Mouse (Mus musculus): Measurements from ENCODE around the gene Psip1. TPM values are rescaled to one million over a fixed set of nuclear protein-coding genes. Genes with fewer than 3 reads are reported as not detected.

The Psip1 gene
- total RNA-seq, 1 experiment, result 90.5 TPM

GRCm38 (mm10) chr4:83407688-83408087 lies 78.6 kb downstream of the Psip1 start:
- no peak overlapping the region for H3K27ac ChIP-seq (ENCODE audit: insufficient read depth, low read depth, low read length, poor library complexity, severe bottlenecking)
- H3K4me3 ChIP-seq (ENCODE audit: insufficient read depth in 1 of 2, low read depth in 1 of 2, low read length in 2 of 2, poor library complexity in 1 of 2, severe bottlenecking in 1 of 2), result no peak overlapping the region
- DNase-seq (ENCODE audit: low read depth, low spot score), result no peak
- no peaks in the 10 kb centered on the region for H3K9me3 ChIP-seq (ENCODE audit: control insufficient read depth, insufficient read depth, low read depth, low read length)
- TF ChIP-seq CHD2 (IDR thresholded peaks at IDR 0.05; ENCODE audit: low read depth, low read length) (no peak), HCFC1 (IDR thresholded peaks at IDR 0.05; ENCODE audit: borderline replicate concordance, insufficient read depth, low read length) (no peak), ZNF384 (IDR thresholded peaks at IDR 0.05; ENCODE audit: low read depth, low read length) (no peak), ZC3H11A (IDR thresholded peaks at IDR 0.05; ENCODE audit: borderline replicate concordance, low read depth, low read length) (no peak), MAFK (IDR thresholded peaks at IDR 0.05; ENCODE audit: insufficient read depth, low read depth, low read length) (no peak)
- in situ Hi-C loops (cut with MboI; ENCODE audit: low sequenced_read_pairs in 2 of 2, unreplicated experiment in 2 of 2), result no loop called here
- no peaks in the 10 kb centered on the region for H3K36me3 ChIP-seq (ENCODE audit: control insufficient read depth, insufficient read depth, low read length, poor library complexity, severe bottlenecking)
- H3K9ac ChIP-seq (ENCODE audit: insufficient read depth, low read depth, low read length, poor library complexity, severe bottlenecking), result no peak overlapping the region
- no peaks in the 10 kb centered on the region for H3K4me1 ChIP-seq (ENCODE audit: control insufficient read depth in 2 of 2, insufficient read depth in 2 of 2, low read length in 2 of 2, poor library complexity in 1 of 2)

Other genes starting within 250 kb of the Psip1 start
- gene Ttc39b, start 162.2 kb downstream of the Psip1 start, total RNA-seq (2012; rRNA removed), result 65.6 and 76.2 TPM in 2 replicates
- 41.9 and 47.8 TPM in 2 replicates for gene Snapc3, start 68.7 kb downstream of the Psip1 start, total RNA-seq (2012; rRNA removed)
- 3.5 and 5.8 TPM in 2 replicates for gene Ccdc171, start 39.1 kb upstream of the Psip1 start, total RNA-seq (2012; rRNA removed)